Mouse (Mus musculus) stomach, embryonic 15.5 days (tissue): ENCODE measurements around the gene Chtf18. TPM values are rescaled to one million over a fixed set of nuclear protein-coding genes. Genes with fewer than 3 reads are reported as not detected.

Experiments
- ATAC-seq: fragments of 200-750 bp; cut with Nextera tagmentation; 2 replicates; pipeline ENCODE4 v1.8.0; 2017; ENCODE audit warnings: low read depth, moderate number of reproducible peaks, moderate TSS enrichment; ENCODE audit not compliant: insufficient read depth, low FRiP score
- H3K27ac ChIP-seq: fragments of 300-500 bp; sonication (generic); 2 replicates; pipeline ENCODE4 v1.5.1; 2015; ENCODE audit warnings: mild to moderate bottlenecking, inconsistent platforms
- H3K27me3 ChIP-seq: fragments of 300-500 bp; sonication (generic); replicated peaks from 2 replicates; pipeline ENCODE4 v1.6.1; 2015; ENCODE audit warnings: inconsistent platforms
- H3K36me3 ChIP-seq: fragments of 300-500 bp; sonication (generic); 2 replicates; pipeline ENCODE4 v1.6.1; 2015; ENCODE audit warnings: inconsistent platforms
- H3K4me1 ChIP-seq: fragments of 300-500 bp; sonication (generic); 2 replicates; pipeline ENCODE4 v1.6.1; 2015; ENCODE audit warnings: inconsistent platforms
- H3K4me2 ChIP-seq: fragments of 300-500 bp; sonication (generic); 2 replicates; pipeline ENCODE4 v1.6.1; 2015; ENCODE audit warnings: mild to moderate bottlenecking, inconsistent platforms
- H3K4me3 ChIP-seq: fragments of 300-500 bp; sonication (generic); replicated peaks from 2 replicates; pipeline ENCODE4 v1.5.1; 2015; ENCODE audit warnings: inconsistent platforms
- H3K9ac ChIP-seq: fragments of 300-500 bp; sonication (generic); 2 replicates; pipeline ENCODE4 v1.6.1; 2015; ENCODE audit warnings: inconsistent platforms
- H3K9me3 ChIP-seq: fragments of 300-500 bp; sonication (generic); 2 replicates; pipeline ENCODE4 v1.6.1; 2016; ENCODE audit warnings: inconsistent platforms
- WGBS: fragments of 180-500 bp; shearing (Covaris S2); methylation state at CpG from one replicate; pipeline ENCODE4 v1.1.7; 2015; 5-methylcytosine and 5-hydroxymethylcytosine counted together
- polyA plus RNA-seq: library from polyadenylated mRNA; unstranded; fragments of >200 nt; fragmentation: Nextera tagmentation; extraction: Ambion mirVana; gene quantifications from 2 replicates; pipeline ENCODE4 v1.2.1, GENCODE M21; 2015

Gene Chtf18
- polyA plus RNA-seq, result 23.4 and 26.1 TPM in 2 replicates

- peak within 1 kb of the TSS; percentile 28; the same call in 1 of the 2 replicates for H3K27ac ChIP-seq
- peak; percentile 99 for ATAC-seq
- peaks cover 7% of the 10 kb centered on the region for H3K36me3 ChIP-seq
- H3K4me3 ChIP-seq, result peak within 1 kb of the TSS; percentile 69
- 1% methylated on average over 37 of the region's 37 CpGs for WGBS
- peak within 1 kb of the TSS; percentile 69 for H3K9ac ChIP-seq
- H3K4me2 ChIP-seq, result peak within 1 kb of the TSS; percentile 97
- H3K27me3 ChIP-seq, result no peaks in the 10 kb centered on the region
- peaks cover 24% of the 10 kb centered on the region for H3K4me1 ChIP-seq
- no peaks in the 10 kb centered on the region for H3K9me3 ChIP-seq
Observed at GRCm38 (mm10) chr17:25727265-25728008, at the start of gene Chtf18, which contains the start of gene Rpusd1. Gene Chtf18, minus strand, starts transcription at chr17:25727419. Gene Rpusd1, plus strand, starts transcription at chr17:25727670.

- H3K4me1 ChIP-seq, result peaks cover 10% of the 10 kb centered on the region
- ATAC-seq, result no peak
- no peak overlapping the region for H3K27ac ChIP-seq
- H3K36me3 ChIP-seq, result peaks cover 2% of the 10 kb centered on the region; the same call in 1 of the 2 replicates
- no peaks in the 10 kb centered on the region for H3K27me3 ChIP-seq
- no peak overlapping the region for H3K4me2 ChIP-seq
- H3K9ac ChIP-seq, result no peak overlapping the region
- WGBS, result 69% methylated on average over 10 of the region's 10 CpGs
- no peaks in the 10 kb centered on the region for H3K9me3 ChIP-seq
- no peak overlapping the region for H3K4me3 ChIP-seq
Observed at GRCm38 (mm10) chr17:25775318-25776062, 48.3 kb upstream of the Chtf18 start.

- Histone ChIP-seq H3K9ac (peak within 1 kb of the TSS; percentile 79), H3K4me1 (peaks cover 10% of the 10 kb centered on the region), H3K36me3 (no peaks in the 10 kb centered on the region), H3K27me3 (no peaks in the 10 kb centered on the region), H3K27ac (no peak within 1 kb of the TSS), H3K4me2 (peak within 1 kb of the TSS; percentile 75), H3K9me3 (no peaks in the 10 kb centered on the region), H3K4me3 (peak within 1 kb of the TSS; percentile 78)
- WGBS, result under 1% methylated on average over 37 of the region's 37 CpGs
- ATAC-seq, result peak; percentile 81
Observed at GRCm38 (mm10) chr17:25773549-25774120, 46.4 kb upstream of the Chtf18 start, which contains the start of gene Narfl. Gene Narfl, plus strand, starts transcription at chr17:25773776.

- H3K9me3 ChIP-seq, result no peaks in the 10 kb centered on the region
- no peaks in the 10 kb centered on the region for H3K36me3 ChIP-seq
- H3K4me2 ChIP-seq, result no peak overlapping the region
- no peak overlapping the region for H3K9ac ChIP-seq
- ATAC-seq, result no peak
- no peak overlapping the region for H3K4me3 ChIP-seq
- H3K27me3 ChIP-seq, result no peaks in the 10 kb centered on the region
- peaks cover 7% of the 10 kb centered on the region for H3K4me1 ChIP-seq
- 57% methylated on average over 9 of the region's 9 CpGs for WGBS
- no peak overlapping the region for H3K27ac ChIP-seq
Observed at GRCm38 (mm10) chr17:25769331-25769730, 42.1 kb upstream of the Chtf18 start.

GRCm38 (mm10) chr17:25765886-25766285 is 38.7 kb upstream of the Chtf18 start:
- Histone ChIP-seq H3K36me3 (no peaks in the 10 kb centered on the region), H3K27ac (no peak overlapping the region), H3K27me3 (no peaks in the 10 kb centered on the region), H3K9ac (no peak overlapping the region), H3K4me1 (no peaks in the 10 kb centered on the region), H3K9me3 (no peaks in the 10 kb centered on the region), H3K4me2 (no peak overlapping the region), H3K4me3 (no peak overlapping the region)
- WGBS, result 75% methylated on average over 5 of the region's 5 CpGs
- no peak for ATAC-seq

- no peak for ATAC-seq
- H3K9ac ChIP-seq, result no peak overlapping the region
- no peaks in the 10 kb centered on the region for H3K9me3 ChIP-seq
- no peak overlapping the region for H3K4me3 ChIP-seq
- H3K4me1 ChIP-seq, result no peaks in the 10 kb centered on the region
- H3K27me3 ChIP-seq, result no peaks in the 10 kb centered on the region
- H3K27ac ChIP-seq, result no peak overlapping the region
- H3K4me2 ChIP-seq, result no peak overlapping the region
- 50% methylated on average over 3 of the region's 3 CpGs for WGBS
- no peaks in the 10 kb centered on the region for H3K36me3 ChIP-seq
Observed at GRCm38 (mm10) chr17:25762591-25762990, 35.4 kb upstream of the Chtf18 start.

- no peak overlapping the region for H3K4me3 ChIP-seq
- H3K27ac ChIP-seq, result no peak overlapping the region
- no peak overlapping the region for H3K4me2 ChIP-seq
- no peaks in the 10 kb centered on the region for H3K27me3 ChIP-seq
- no peak overlapping the region for H3K9ac ChIP-seq
- H3K4me1 ChIP-seq, result 0 out of 2 replicates have a peak, but pooled peaks cover 2% of the 10 kb centered on the region
- 25% methylated on average over 4 of the region's 4 CpGs for WGBS
- ATAC-seq, result no peak
- H3K36me3 ChIP-seq, result no peaks in the 10 kb centered on the region
- no peaks in the 10 kb centered on the region for H3K9me3 ChIP-seq
Observed at GRCm38 (mm10) chr17:25761561-25761970, 34.3 kb upstream of the Chtf18 start.

GRCm38 (mm10) chr17:25760148-25760547 is 32.9 kb upstream of the Chtf18 start:
- H3K27me3 ChIP-seq, result no peaks in the 10 kb centered on the region
- H3K27ac ChIP-seq, result no peak overlapping the region
- H3K9me3 ChIP-seq, result no peaks in the 10 kb centered on the region
- no peaks in the 10 kb centered on the region for H3K36me3 ChIP-seq
- H3K4me2 ChIP-seq, result no peak overlapping the region
- 0 out of 2 replicates have a peak, but pooled peaks cover 5% of the 10 kb centered on the region for H3K4me1 ChIP-seq
- ATAC-seq, result no peak
- WGBS, result 71% methylated on average over 8 of the region's 8 CpGs
- H3K4me3 ChIP-seq, result no peak overlapping the region
- H3K9ac ChIP-seq, result no peak overlapping the region

GRCm38 (mm10) chr17:25757691-25758090 is 30.5 kb upstream of the Chtf18 start:
- H3K36me3 ChIP-seq, result no peaks in the 10 kb centered on the region
- no peak overlapping the region for H3K4me2 ChIP-seq
- no peak for ATAC-seq
- no peak overlapping the region for H3K27ac ChIP-seq
- no peak overlapping the region for H3K9ac ChIP-seq
- H3K4me1 ChIP-seq, result 0 out of 2 replicates have a peak, but pooled peaks cover 5% of the 10 kb centered on the region
- 51% methylated on average over 3 of the region's 3 CpGs for WGBS
- H3K9me3 ChIP-seq, result no peaks in the 10 kb centered on the region
- H3K4me3 ChIP-seq, result no peak overlapping the region
- no peaks in the 10 kb centered on the region for H3K27me3 ChIP-seq

GRCm38 (mm10) chr17:25756378-25757242 is 29.4 kb upstream of the Chtf18 start:
- Histone ChIP-seq H3K27me3 (no peaks in the 10 kb centered on the region), H3K27ac (peak overlapping the region; percentile 41), H3K4me3 (no peak overlapping the region), H3K4me1 (peaks cover 6% of the 10 kb centered on the region), H3K9me3 (no peaks in the 10 kb centered on the region), H3K36me3 (no peaks in the 10 kb centered on the region), H3K9ac (no peak overlapping the region), H3K4me2 (no peak overlapping the region)
- WGBS, result 59% methylated on average over 9 of the region's 9 CpGs
- peak; percentile 37; the same call in 1 of the 2 replicates for ATAC-seq
